ENCODE assay signal across 10 mouse cellular contexts in the genomic region with DNA sequence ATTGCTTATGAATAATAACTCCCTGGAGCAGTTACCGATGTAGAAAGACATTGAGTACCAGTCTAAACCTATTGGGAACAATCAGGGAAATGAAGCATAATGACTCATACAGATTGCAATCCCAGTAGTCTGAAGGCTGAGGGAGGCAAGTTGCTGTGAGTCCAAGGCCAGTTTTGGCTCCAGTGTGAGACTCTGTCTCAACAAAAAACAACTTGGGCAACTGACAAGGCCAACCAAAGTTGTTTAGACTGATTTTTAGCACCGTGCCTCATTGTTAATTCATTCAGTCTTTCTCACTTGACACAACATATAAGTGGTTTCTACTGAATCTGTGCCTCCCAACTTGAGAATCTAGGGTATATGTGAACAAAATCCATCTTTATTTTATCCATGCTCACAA.
"Had no signal": no experiment of that assay in that cellular context is flagged by ENCODE, and none has a peak within 500 bp of the region (broad histone marks: within the 10 kb centered on the region; RNA-seq: fewer than 3 reads in every experiment).

No protein-coding gene starts in this region.

- ATAC-seq: lung, postnatal 0 days; midbrain, embryonic 13.5 days had no signal

- DNase-seq: kidney, postnatal 36 days; left cerebral cortex, postnatal 4 days; lung, adult 2 months; lung, postnatal 36 days; retina, postnatal 1 day; right cerebral cortex, postnatal 4 days; thymus, adult 2 months; thymus, postnatal 36 days had no signal
